Mouse (Mus musculus) testis, adult 2 months (tissue): ENCODE results near the gene Cd163l1. TPM values are rescaled to one million over a fixed set of nuclear protein-coding genes. Genes with fewer than 3 reads are reported as not detected.

ENCODE experiments used
- H3K27ac ChIP-seq: fragments of 200-500 bp; 2 replicates; pipeline ENCODE4 v1.5.1; 2012; ENCODE audit warnings: low read depth, low read length; ENCODE audit not compliant: control insufficient read depth, insufficient read depth
- H3K27me3 ChIP-seq: fragments of 200-500 bp; 2 replicates; pipeline ENCODE4 v1.6.1; 2012; ENCODE audit warnings: mild to moderate bottlenecking, low read length, moderate library complexity; ENCODE audit not compliant: control insufficient read depth, insufficient read depth
- H3K36me3 ChIP-seq: fragments of 200-500 bp; 2 replicates; pipeline ENCODE4 v1.6.1; 2012; ENCODE audit warnings: mild to moderate bottlenecking, low read length; ENCODE audit not compliant: control insufficient read depth, insufficient read depth
- H3K4me1 ChIP-seq: fragments of 200-500 bp; 2 replicates; pipeline ENCODE4 v1.6.1; 2012; ENCODE audit warnings: low read length; ENCODE audit not compliant: control insufficient read depth, insufficient read depth
- H3K4me3 ChIP-seq: fragments of 200-500 bp; 2 replicates; pipeline ENCODE4 v1.5.1; 2012; ENCODE audit warnings: low read depth, mild to moderate bottlenecking, low read length, moderate library complexity, mixed read lengths; ENCODE audit not compliant: control insufficient read depth
- CTCF ChIP-seq: fragments of 200-500 bp; IDR thresholded peaks from 2 replicates; pipeline ENCODE4 v1.5.1; 2012; ENCODE audit warnings: low read depth, mild to moderate bottlenecking, inconsistent platforms, low read length, moderate library complexity; ENCODE audit not compliant: control insufficient read depth, insufficient read depth, insufficient replicate concordance
- POLR2A ChIP-seq: fragments of 200-500 bp; IDR thresholded peaks from 2 replicates; pipeline ENCODE4 v1.6.1; 2012; ENCODE audit warnings: low read depth, mild to moderate bottlenecking, inconsistent platforms, low read length, moderate library complexity; ENCODE audit not compliant: control insufficient read depth
- polyA plus RNA-seq: library from polyadenylated mRNA; depleted of rRNA; stranded (reverse); fragments of >200 nt; gene quantifications from 2 replicates; pipeline ENCODE4 v1.2.3, GENCODE M21; 2012

The Cd163l1 gene
- polyA plus RNA-seq, 1 experiment, result 0.28 TPM

- no peak overlapping the region for H3K4me3 ChIP-seq
- no peaks in the 10 kb centered on the region for H3K36me3 ChIP-seq
- H3K27me3 ChIP-seq, result no peaks in the 10 kb centered on the region
- no peak overlapping the region for H3K27ac ChIP-seq
- H3K4me1 ChIP-seq, result peaks cover 4% of the 10 kb centered on the region
- TF ChIP-seq CTCF, result no peak
- no peak for TF ChIP-seq POLR2A
These were observed 24.0 kb upstream of the Cd163l1 start for GRCm38 (mm10) chr7:140194031-140194430.

- Histone ChIP-seq H3K4me1 (peaks cover 4% of the 10 kb centered on the region), H3K27ac (no peak overlapping the region), H3K36me3 (no peaks in the 10 kb centered on the region), H3K27me3 (no peaks in the 10 kb centered on the region), H3K4me3 (no peak overlapping the region)
- TF ChIP-seq CTCF, result no peak
- TF ChIP-seq POLR2A, result no peak
These were observed 22.1 kb upstream of the Cd163l1 start for GRCm38 (mm10) chr7:140196002-140196401.

GRCm38 (mm10) chr7:140201090-140201489 is 17.0 kb upstream of the Cd163l1 start:
- Histone ChIP-seq H3K27ac (no peak overlapping the region), H3K36me3 (no peaks in the 10 kb centered on the region), H3K4me1 (no peaks in the 10 kb centered on the region), H3K27me3 (no peaks in the 10 kb centered on the region), H3K4me3 (no peak overlapping the region)
- TF ChIP-seq CTCF (no peak), POLR2A (no peak)

- Histone ChIP-seq H3K36me3 (no peaks in the 10 kb centered on the region), H3K4me3 (no peak within 1 kb of the TSS), H3K4me1 (no peaks in the 10 kb centered on the region), H3K27me3 (no peaks in the 10 kb centered on the region), H3K27ac (no peak within 1 kb of the TSS)
- TF ChIP-seq CTCF, result no peak
- TF ChIP-seq POLR2A, result no peak
These were observed 12.2 kb upstream of the Cd163l1 start, which contains the start of gene Olfr524 for GRCm38 (mm10) chr7:140205864-140206263. TSS of gene Olfr524 (minus strand) at chr7:140205964.

GRCm38 (mm10) chr7:140206904-140207303 is 11.2 kb upstream of the Cd163l1 start:
- no peak overlapping the region for H3K27ac ChIP-seq
- H3K36me3 ChIP-seq, result no peaks in the 10 kb centered on the region
- no peaks in the 10 kb centered on the region for H3K27me3 ChIP-seq
- TF ChIP-seq CTCF (no peak), POLR2A (no peak)
- no peaks in the 10 kb centered on the region for H3K4me1 ChIP-seq
- no peak overlapping the region for H3K4me3 ChIP-seq

- Histone ChIP-seq H3K27ac (no peak overlapping the region), H3K4me3 (no peak overlapping the region), H3K27me3 (no peaks in the 10 kb centered on the region), H3K4me1 (no peaks in the 10 kb centered on the region), H3K36me3 (no peaks in the 10 kb centered on the region)
- TF ChIP-seq POLR2A (no peak), CTCF (no peak)
These were observed 9.9 kb upstream of the Cd163l1 start for GRCm38 (mm10) chr7:140208153-140208552.

GRCm38 (mm10) chr7:140208677-140209076 is 9.4 kb upstream of the Cd163l1 start:
- TF ChIP-seq POLR2A (no peak), CTCF (no peak)
- no peaks in the 10 kb centered on the region for H3K27me3 ChIP-seq
- no peak overlapping the region for H3K27ac ChIP-seq
- H3K4me3 ChIP-seq, result no peak overlapping the region
- H3K36me3 ChIP-seq, result no peaks in the 10 kb centered on the region
- no peaks in the 10 kb centered on the region for H3K4me1 ChIP-seq

GRCm38 (mm10) chr7:140213841-140214240 is 4.2 kb upstream of the Cd163l1 start:
- H3K4me1 ChIP-seq, result no peaks in the 10 kb centered on the region
- H3K27ac ChIP-seq, result no peak overlapping the region
- no peaks in the 10 kb centered on the region for H3K36me3 ChIP-seq
- TF ChIP-seq CTCF, result no peak
- H3K27me3 ChIP-seq, result no peaks in the 10 kb centered on the region
- H3K4me3 ChIP-seq, result no peak overlapping the region
